Mouse (Mus musculus) stomach, embryonic 15.5 days (tissue): ENCODE measurements around the gene Defa33. TPM values are rescaled to one million over a fixed set of nuclear protein-coding genes. Genes with fewer than 3 reads are reported as not detected.
"Not testable (repeated sequence)": the region's sequence is repeated elsewhere in the genome, so short reads cannot be mapped to it uniquely, and the experiment has no call there.

Experiments
- ATAC-seq: fragments of 200-750 bp; cut with Nextera tagmentation; 2 replicates; pipeline ENCODE4 v1.8.0; 2017; ENCODE audit warnings: low read depth, moderate number of reproducible peaks, moderate TSS enrichment; ENCODE audit not compliant: insufficient read depth, low FRiP score
- H3K27ac ChIP-seq: fragments of 300-500 bp; sonication (generic); 2 replicates; pipeline ENCODE4 v1.5.1; 2015; ENCODE audit warnings: mild to moderate bottlenecking, inconsistent platforms
- H3K27me3 ChIP-seq: fragments of 300-500 bp; sonication (generic); replicated peaks from 2 replicates; pipeline ENCODE4 v1.6.1; 2015; ENCODE audit warnings: inconsistent platforms
- H3K36me3 ChIP-seq: fragments of 300-500 bp; sonication (generic); 2 replicates; pipeline ENCODE4 v1.6.1; 2015; ENCODE audit warnings: inconsistent platforms
- H3K4me1 ChIP-seq: fragments of 300-500 bp; sonication (generic); 2 replicates; pipeline ENCODE4 v1.6.1; 2015; ENCODE audit warnings: inconsistent platforms
- H3K4me2 ChIP-seq: fragments of 300-500 bp; sonication (generic); 2 replicates; pipeline ENCODE4 v1.6.1; 2015; ENCODE audit warnings: mild to moderate bottlenecking, inconsistent platforms
- H3K4me3 ChIP-seq: fragments of 300-500 bp; sonication (generic); replicated peaks from 2 replicates; pipeline ENCODE4 v1.5.1; 2015; ENCODE audit warnings: inconsistent platforms
- H3K9ac ChIP-seq: fragments of 300-500 bp; sonication (generic); 2 replicates; pipeline ENCODE4 v1.6.1; 2015; ENCODE audit warnings: inconsistent platforms
- H3K9me3 ChIP-seq: fragments of 300-500 bp; sonication (generic); 2 replicates; pipeline ENCODE4 v1.6.1; 2016; ENCODE audit warnings: inconsistent platforms
- WGBS: fragments of 180-500 bp; shearing (Covaris S2); methylation state at CpG from one replicate; pipeline ENCODE4 v1.1.7; 2015; 5-methylcytosine and 5-hydroxymethylcytosine counted together
- polyA plus RNA-seq: library from polyadenylated mRNA; unstranded; fragments of >200 nt; fragmentation: Nextera tagmentation; extraction: Ambion mirVana; gene quantifications from 2 replicates; pipeline ENCODE4 v1.2.1, GENCODE M21; 2015

The Defa33 gene
- 0.76 TPM in 1 of 2 replicates, not detected in the other for polyA plus RNA-seq

DNA sequence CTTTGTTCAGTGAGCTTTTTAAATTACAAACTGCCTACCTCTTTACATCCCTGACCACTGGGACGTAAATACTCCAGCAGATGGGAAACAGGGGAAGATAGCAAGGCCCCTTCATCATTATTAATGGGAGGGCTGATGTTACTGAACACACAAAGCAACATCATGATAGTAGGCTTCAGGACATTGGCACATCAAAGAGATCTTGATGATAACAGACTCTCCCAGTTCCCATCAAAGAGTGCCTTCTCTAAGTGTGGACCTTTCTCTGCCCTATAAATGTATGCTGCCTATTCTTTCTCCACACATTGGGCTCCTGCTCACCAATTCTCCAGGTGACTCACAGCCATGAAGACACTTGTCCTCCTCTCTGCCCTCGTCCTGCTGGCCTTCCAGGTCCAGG lies at the start of gene Defa33:
Gene Defa33 (plus strand): TSS at position 301 of the 400 bp plus-strand sequence.
- not testable (repeated sequence) for H3K9me3 ChIP-seq, ATAC-seq, H3K4me2 ChIP-seq, H3K4me1 ChIP-seq, H3K4me3 ChIP-seq, H3K9ac ChIP-seq, H3K27ac ChIP-seq, H3K36me3 ChIP-seq, H3K27me3 ChIP-seq
- WGBS: no CpG with 5 or more reads among the region's 2 CpGs

DNA sequence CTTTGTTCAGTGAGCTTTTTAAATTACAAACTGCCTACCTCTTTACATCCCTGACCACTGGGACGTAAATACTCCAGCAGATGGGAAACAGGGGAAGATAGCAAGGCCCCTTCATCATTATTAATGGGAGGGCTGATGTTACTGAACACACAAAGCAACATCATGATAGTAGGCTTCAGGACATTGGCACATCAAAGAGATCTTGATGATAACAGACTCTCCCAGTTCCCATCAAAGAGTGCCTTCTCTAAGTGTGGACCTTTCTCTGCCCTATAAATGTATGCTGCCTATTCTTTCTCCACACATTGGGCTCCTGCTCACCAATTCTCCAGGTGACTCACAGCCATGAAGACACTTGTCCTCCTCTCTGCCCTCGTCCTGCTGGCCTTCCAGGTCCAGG lies 13.4 kb upstream of the Defa33 start, which contains the start of gene Defa2:
Gene Defa2 (plus strand): TSS at position 301 of the 400 bp plus-strand sequence.
- ATAC-seq, H3K27me3 ChIP-seq, H3K36me3 ChIP-seq, H3K27ac ChIP-seq, H3K9ac ChIP-seq, H3K4me1 ChIP-seq, H3K9me3 ChIP-seq, H3K4me3 ChIP-seq, H3K4me2 ChIP-seq: not testable (repeated sequence)
- no CpG with 5 or more reads among the region's 2 CpGs for WGBS

DNA sequence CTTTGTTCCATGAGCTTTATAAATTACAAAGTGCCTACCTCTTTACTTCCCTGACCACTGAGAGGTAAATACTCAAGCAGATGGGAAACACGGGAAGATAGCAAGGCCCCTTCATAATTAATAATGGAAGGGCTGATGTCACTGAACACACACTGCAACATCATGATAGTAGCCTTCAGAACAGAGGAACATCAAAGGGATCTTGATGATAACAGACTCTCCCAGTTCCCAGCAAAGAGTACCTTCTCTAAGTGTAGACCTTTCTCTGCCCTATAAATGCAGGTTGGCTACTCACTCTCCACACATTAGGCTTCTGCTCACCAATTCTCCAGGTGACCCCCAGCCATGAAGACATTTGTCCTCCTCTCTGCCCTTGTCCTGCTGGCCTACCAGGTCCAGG lies 35.5 kb downstream of the Defa33 start, which contains the start of gene Defa36:
Gene Defa36 (plus strand): TSS at position 301 of the 400 bp plus-strand sequence.
- H3K4me3 ChIP-seq, ATAC-seq, H3K4me2 ChIP-seq, H3K4me1 ChIP-seq, H3K36me3 ChIP-seq, H3K9ac ChIP-seq, H3K27me3 ChIP-seq, H3K27ac ChIP-seq, H3K9me3 ChIP-seq: not testable (repeated sequence)
- WGBS: no CpG with 5 or more reads among the region's 1 CpGs

Other genes starting within 250 kb of the Defa33 start
- 0.78 TPM in 1 of 2 replicates, not detected in the other for gene Defa22, start 229.5 kb upstream of the Defa33 start, polyA plus RNA-seq
- not detected in 2 replicates for gene Defa31, start 200.2 kb upstream of the Defa33 start, polyA plus RNA-seq
- not detected in 2 replicates for gene Gm15293, start 190.2 kb upstream of the Defa33 start, polyA plus RNA-seq
- gene Gm15292, start 142.1 kb upstream of the Defa33 start, polyA plus RNA-seq: not detected in 2 replicates
- not detected in 2 replicates for gene Defa27, start 76.3 kb upstream of the Defa33 start, polyA plus RNA-seq
- gene Defa29, start 64.8 kb upstream of the Defa33 start, polyA plus RNA-seq: not detected in 2 replicates
- gene Defa2, start 13.3 kb upstream of the Defa33 start, polyA plus RNA-seq: not detected in 2 replicates
- gene Defa36, start 35.6 kb downstream of the Defa33 start, polyA plus RNA-seq: not detected in 2 replicates
- gene Gm7849, start 64.7 kb downstream of the Defa33 start, polyA plus RNA-seq: 0.31 and 2.2 TPM in 2 replicates
- 1.5 TPM in 1 of 2 replicates, not detected in the other for gene Defa20, start 117.4 kb downstream of the Defa33 start, polyA plus RNA-seq
- gene Defa32, start 137.2 kb downstream of the Defa33 start, polyA plus RNA-seq: not detected in 2 replicates
- gene Defa37, start 173.6 kb downstream of the Defa33 start, polyA plus RNA-seq: not detected in 2 replicates
- not detected in 2 replicates for gene Defa28, start 191.2 kb downstream of the Defa33 start, polyA plus RNA-seq
- gene Gm7861, start 202.7 kb downstream of the Defa33 start, polyA plus RNA-seq: not detected in 2 replicates
- not detected in 2 replicates for gene Defa26, start 226.4 kb downstream of the Defa33 start, polyA plus RNA-seq